13 mouse cellular contexts compared by ENCODE assay signal in the genomic region with DNA sequence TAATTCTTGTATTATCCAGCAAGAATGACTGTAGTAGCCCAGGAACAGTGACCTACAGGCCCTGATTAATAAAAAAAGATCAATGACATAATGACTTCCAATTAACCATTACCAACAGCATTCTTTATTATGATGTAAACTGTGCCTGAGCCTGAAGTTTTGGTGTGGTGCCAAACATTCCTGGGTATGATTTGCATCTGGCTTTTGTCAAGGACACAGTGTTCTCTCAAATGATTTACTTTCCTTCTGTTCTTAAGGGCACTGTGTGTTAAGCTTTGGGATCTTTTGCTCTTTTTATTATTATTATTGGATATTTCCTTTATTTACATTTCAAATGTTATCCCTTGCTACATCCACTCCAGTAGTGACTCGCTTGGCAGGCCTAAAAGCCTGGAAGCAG.
A peak's percentile ranks its signal among the peaks of the same experiment; 100 is the strongest.
DNase-seq lines count a peak whose midpoint lies in the region; ATAC-seq and TF ChIP-seq lines count a peak whose summit lies in the region.
"Had no signal": no experiment of that assay in that cellular context is flagged by ENCODE, and none has a peak within 500 bp of the region (broad histone marks: within the 10 kb centered on the region; RNA-seq: fewer than 3 reads in every experiment).

No protein-coding gene starts in this region.

- TF ChIP-seq CTCF in kidney, adult 2 months (conservative IDR thresholded peaks at IDR 0.05; ENCODE audit: insufficient read depth, insufficient read length, low read depth, low read length): no peak

- H3K36me3 ChIP-seq in kidney, adult 2 months (ENCODE audit: control insufficient read depth, insufficient read depth, low read length): no peaks in the 10 kb centered on the region
- H3K36me3 ChIP-seq in kidney, embryonic 16.5 days (ENCODE audit: insufficient read depth, low read length): no peaks in the 10 kb centered on the region
- H3K36me3 ChIP-seq: hindbrain, embryonic 10.5 days had no signal

- H3K4me1 ChIP-seq in kidney, adult 2 months (ENCODE audit: control insufficient read depth, insufficient read depth, low read length): no peaks in the 10 kb centered on the region
- no peaks in the 10 kb centered on the region for H3K4me1 ChIP-seq in kidney, embryonic 16.5 days (ENCODE audit: insufficient read depth, low read length)
- H3K4me1 ChIP-seq: hindbrain, embryonic 10.5 days had no signal

- no peaks in the 10 kb centered on the region for H3K27me3 ChIP-seq in kidney, adult 2 months (replicated peaks; ENCODE audit: control insufficient read depth, insufficient read depth, low read length)
- H3K27me3 ChIP-seq in kidney, embryonic 16.5 days (ENCODE audit: insufficient read depth, low read length): no peaks in the 10 kb centered on the region

- no peak overlapping the region for H3K4me3 ChIP-seq in kidney, adult 2 months (ENCODE audit: insufficient read depth, low read depth, low read length)
- no peak overlapping the region for H3K4me3 ChIP-seq in kidney, embryonic 16.5 days (ENCODE audit: low read length)
- H3K4me3 ChIP-seq: hindbrain, embryonic 10.5 days; left cerebral cortex, adult 2 months had no signal

- H3K4me2 ChIP-seq in kidney, embryonic 16.5 days (replicated peaks; ENCODE audit: low read depth, low read length): no peak overlapping the region

- WGBS in kidney, adult 2 months: 50% methylated on average over 1 of the region's 1 CpGs
- WGBS in kidney, embryonic 16.5 days: 45% methylated on average over 1 of the region's 1 CpGs

- ATAC-seq in kidney, embryonic 16.5 days (ENCODE audit: low FRiP score, low TSS enrichment): no peak
- ATAC-seq: CD4-positive, CD25-positive, alpha-beta regulatory T cell, adult 4 months had no signal

- no peak for TF ChIP-seq POLR2A in kidney, adult 2 months (IDR thresholded peaks at IDR 0.05; ENCODE audit: low read depth, low read length)

- H3K27ac ChIP-seq in kidney, adult 2 months (ENCODE audit: insufficient read depth, low read depth, low read length): peak overlapping the region; percentile 31
- no peak overlapping the region for H3K27ac ChIP-seq in kidney, embryonic 16.5 days (ENCODE audit: low read length)
- H3K27ac ChIP-seq: hindbrain, embryonic 10.5 days; left cerebral cortex, adult 2 months; liver, embryonic 14.5 days had no signal

- H3K9ac ChIP-seq in kidney, embryonic 16.5 days (replicated peaks; ENCODE audit: low read length): no peak overlapping the region
- H3K9ac ChIP-seq: liver, embryonic 14.5 days had no signal

- DNase-seq in kidney, adult 2 months: peak; percentile 82
- DNase-seq in adrenal gland, adult 8-10 months: peak; percentile 63
- DNase-seq in kidney, adult 8-10 months: peak; percentile 40 to 53
- DNase-seq in lung, postnatal 25 days (ENCODE audit: low spot score): peak; percentile 27
- DNase-seq in thymus, postnatal 14 days: no peak
- DNase-seq in cerebellum, adult 9-11 months: no peak
- DNase-seq: cerebellum, postnatal 14 days; thymus, adult 18-20 months had no signal

- H3K9me3 ChIP-seq in kidney, embryonic 16.5 days (ENCODE audit: low read length): no peaks in the 10 kb centered on the region
- H3K9me3 ChIP-seq: hindbrain, embryonic 10.5 days had no signal

Comparison
In these comparisons a context has a peak if more than half of its experiments do, and no peak if none do; other contexts are left out.
1. DNase-seq: peak in kidney, adult 2 months (single experiment), adrenal gland, adult 8-10 months (single experiment), kidney, adult 8-10 months (2 of 2) and lung, postnatal 25 days (single experiment); none in thymus, postnatal 14 days (single experiment) and cerebellum, adult 9-11 months (single experiment).